Mouse (Mus musculus) ZHBTc4 (cell line): Measurements from ENCODE around the gene Zdhhc17.

ENCODE experiments used
- DNase-seq: peaks from one replicate; pipeline ENCODE4 v3.0.0-alpha.2; 2011; ENCODE audit warnings: low read depth, low spot score

Gene Zdhhc17

GRCm38 (mm10) chr10:111009641-111010479 lies at the start of gene Zdhhc17:
TSS of gene Zdhhc17 (minus strand) at chr10:111010140.
- peak; percentile 93 for DNase-seq

- peak; percentile 25 for DNase-seq
Observed at GRCm38 (mm10) chr10:111055770-111056169, 45.8 kb upstream of the Zdhhc17 start.

- DNase-seq: no peak
Observed at GRCm38 (mm10) chr10:111051606-111052005, 41.7 kb upstream of the Zdhhc17 start.

GRCm38 (mm10) chr10:111050511-111050910 lies 40.6 kb upstream of the Zdhhc17 start:
- no peak for DNase-seq

- DNase-seq: no peak
Observed at GRCm38 (mm10) chr10:111050061-111050460, 40.1 kb upstream of the Zdhhc17 start.

GRCm38 (mm10) chr10:111047895-111048294 lies 38.0 kb upstream of the Zdhhc17 start:
- DNase-seq: no peak

GRCm38 (mm10) chr10:111040078-111040656 lies 30.2 kb upstream of the Zdhhc17 start:
- DNase-seq: no peak

GRCm38 (mm10) chr10:111036851-111037250 lies 26.9 kb upstream of the Zdhhc17 start:
- no peak for DNase-seq

- DNase-seq: no peak
Observed at GRCm38 (mm10) chr10:111035134-111035533, 25.2 kb upstream of the Zdhhc17 start.

- no peak for DNase-seq
Observed at GRCm38 (mm10) chr10:111031511-111032365, 21.8 kb upstream of the Zdhhc17 start.

GRCm38 (mm10) chr10:111030845-111031244 lies 20.9 kb upstream of the Zdhhc17 start:
- no peak for DNase-seq

GRCm38 (mm10) chr10:111026106-111026505 lies 16.2 kb upstream of the Zdhhc17 start:
- no peak for DNase-seq

GRCm38 (mm10) chr10:111024746-111025145 lies 14.8 kb upstream of the Zdhhc17 start:
- no peak for DNase-seq

- DNase-seq: no peak
Observed at GRCm38 (mm10) chr10:111014476-111014875, 4.5 kb upstream of the Zdhhc17 start.

GRCm38 (mm10) chr10:111013265-111013664 lies 3.3 kb upstream of the Zdhhc17 start:
- no peak for DNase-seq

GRCm38 (mm10) chr10:111012496-111013038 lies 2.6 kb upstream of the Zdhhc17 start:
- DNase-seq: no peak

- no peak for DNase-seq
Observed at GRCm38 (mm10) chr10:111011226-111011765, 1.4 kb upstream of the Zdhhc17 start.

- DNase-seq: no peak
Observed at GRCm38 (mm10) chr10:111010480-111011225, 713 bp upstream of the Zdhhc17 start.

- DNase-seq: no peak
Observed at GRCm38 (mm10) chr10:111009113-111009640, 763 bp downstream of the Zdhhc17 start.

GRCm38 (mm10) chr10:111007687-111008086 lies 2.3 kb downstream of the Zdhhc17 start:
- peak; percentile 17 for DNase-seq
